Mouse (Mus musculus): ENCODE data around the gene Atp6v1c2. TPM values are rescaled to one million over a fixed set of nuclear protein-coding genes. Genes with fewer than 3 reads are reported as not detected.

The Atp6v1c2 gene
- polyA plus RNA-seq, 1 experiment from 2014 or later, result 56.4 TPM

GRCm38 (mm10) chr12:17369551-17370325 is 40.6 kb upstream of the Atp6v1c2 start:
- no peak overlapping the region for H3K9ac ChIP-seq (replicated peaks; ENCODE audit: low read depth)
- H3K27me3 ChIP-seq (replicated peaks; ENCODE audit: insufficient read depth, low read length), result no peaks in the 10 kb centered on the region
- H3K4me1 ChIP-seq (ENCODE audit: insufficient read depth, low read depth, low read length), result no peaks in the 10 kb centered on the region
- TF ChIP-seq EP300 (IDR thresholded peaks at IDR 0.05) (no peak), CTCF (IDR thresholded peaks at IDR 0.05) (no peak)
- peaks cover 16% of the 10 kb centered on the region; the same call in 1 of the 2 replicates for H3K36me3 ChIP-seq (ENCODE audit: insufficient read depth, low read length)
- H3K27ac ChIP-seq (ENCODE audit: low read length), result no peak overlapping the region
- H3K4me2 ChIP-seq (replicated peaks; ENCODE audit: low read depth, low read length), result no peak overlapping the region
- DNase-seq (ENCODE audit: low spot score), result no peak
- no peaks in the 10 kb centered on the region for H3K9me3 ChIP-seq (ENCODE audit: low read length)
- H3K4me3 ChIP-seq (ENCODE audit: low read depth, low read length), result no peak overlapping the region
- no peak for ATAC-seq
- WGBS, result 81% methylated on average over 7 of the region's 7 CpGs

GRCm38 (mm10) chr12:17369111-17369510 is 40.0 kb upstream of the Atp6v1c2 start:
- H3K36me3 ChIP-seq (ENCODE audit: insufficient read depth, low read length), result peaks cover 13% of the 10 kb centered on the region; the same call in 1 of the 2 replicates
- no peak overlapping the region for H3K4me3 ChIP-seq (ENCODE audit: low read depth, low read length)
- H3K27me3 ChIP-seq (replicated peaks; ENCODE audit: insufficient read depth, low read length), result no peaks in the 10 kb centered on the region
- 97% methylated on average over 3 of the region's 3 CpGs for WGBS
- H3K4me1 ChIP-seq (ENCODE audit: insufficient read depth, low read depth, low read length), result no peaks in the 10 kb centered on the region
- no peak overlapping the region for H3K4me2 ChIP-seq (replicated peaks; ENCODE audit: low read depth, low read length)
- H3K9me3 ChIP-seq (ENCODE audit: low read length), result no peaks in the 10 kb centered on the region
- ATAC-seq (no peak), DNase-seq (ENCODE audit: low spot score) (no peak)
- no peak overlapping the region for H3K9ac ChIP-seq (replicated peaks; ENCODE audit: low read depth)
- no peak for TF ChIP-seq CTCF (IDR thresholded peaks at IDR 0.05)
- no peak for TF ChIP-seq EP300 (IDR thresholded peaks at IDR 0.05)
- no peak overlapping the region for H3K27ac ChIP-seq (ENCODE audit: low read length)

GRCm38 (mm10) chr12:17366981-17367380 is 37.8 kb upstream of the Atp6v1c2 start:
- H3K4me3 ChIP-seq (ENCODE audit: low read depth, low read length), result no peak overlapping the region
- TF ChIP-seq CTCF (IDR thresholded peaks at IDR 0.05) (peak; percentile 85), EP300 (IDR thresholded peaks at IDR 0.05) (no peak)
- no peak overlapping the region for H3K27ac ChIP-seq (ENCODE audit: low read length)
- H3K4me2 ChIP-seq (replicated peaks; ENCODE audit: low read depth, low read length), result no peak overlapping the region
- H3K36me3 ChIP-seq (ENCODE audit: insufficient read depth, low read length), result peaks cover 18% of the 10 kb centered on the region
- no peaks in the 10 kb centered on the region for H3K4me1 ChIP-seq (ENCODE audit: insufficient read depth, low read depth, low read length)
- H3K9ac ChIP-seq (replicated peaks; ENCODE audit: low read depth), result no peak overlapping the region
- 67% methylated on average over 5 of the region's 5 CpGs for WGBS
- no peaks in the 10 kb centered on the region for H3K27me3 ChIP-seq (replicated peaks; ENCODE audit: insufficient read depth, low read length)
- DNase-seq (ENCODE audit: low spot score), result peak; percentile 62
- ATAC-seq, result peak; percentile 88
- no peaks in the 10 kb centered on the region for H3K9me3 ChIP-seq (ENCODE audit: low read length)

GRCm38 (mm10) chr12:17362316-17362715 is 33.2 kb upstream of the Atp6v1c2 start:
- no peaks in the 10 kb centered on the region for H3K9me3 ChIP-seq (ENCODE audit: low read length)
- 85% methylated on average over 5 of the region's 5 CpGs for WGBS
- H3K9ac ChIP-seq (replicated peaks; ENCODE audit: low read depth), result no peak overlapping the region
- H3K36me3 ChIP-seq (ENCODE audit: insufficient read depth, low read length), result peaks cover 22% of the 10 kb centered on the region
- H3K4me3 ChIP-seq (ENCODE audit: low read depth, low read length), result no peak overlapping the region
- H3K4me2 ChIP-seq (replicated peaks; ENCODE audit: low read depth, low read length), result no peak overlapping the region
- no peaks in the 10 kb centered on the region for H3K27me3 ChIP-seq (replicated peaks; ENCODE audit: insufficient read depth, low read length)
- H3K4me1 ChIP-seq (ENCODE audit: insufficient read depth, low read depth, low read length), result no peaks in the 10 kb centered on the region
- no peak for TF ChIP-seq CTCF (IDR thresholded peaks at IDR 0.05)
- TF ChIP-seq EP300 (IDR thresholded peaks at IDR 0.05), result no peak
- ATAC-seq, result no peak
- no peak for DNase-seq (ENCODE audit: low spot score)
- H3K27ac ChIP-seq (ENCODE audit: low read length), result no peak overlapping the region

GRCm38 (mm10) chr12:17360650-17361049 is 31.5 kb upstream of the Atp6v1c2 start:
- Histone ChIP-seq H3K27me3 (replicated peaks; ENCODE audit: insufficient read depth, low read length) (no peaks in the 10 kb centered on the region), H3K4me2 (replicated peaks; ENCODE audit: low read depth, low read length) (no peak overlapping the region), H3K4me1 (ENCODE audit: insufficient read depth, low read depth, low read length) (no peaks in the 10 kb centered on the region), H3K27ac (ENCODE audit: low read length) (no peak overlapping the region), H3K4me3 (ENCODE audit: low read depth, low read length) (no peak overlapping the region), H3K9ac (replicated peaks; ENCODE audit: low read depth) (no peak overlapping the region), H3K36me3 (ENCODE audit: insufficient read depth, low read length) (peaks cover 22% of the 10 kb centered on the region), H3K9me3 (ENCODE audit: low read length) (no peaks in the 10 kb centered on the region)
- 0 out of 2 replicates have a peak, but pooled peaks have one; percentile 17 for ATAC-seq
- 64% methylated on average over 4 of the region's 4 CpGs for WGBS
- TF ChIP-seq CTCF (IDR thresholded peaks at IDR 0.05), result no peak
- no peak for TF ChIP-seq EP300 (IDR thresholded peaks at IDR 0.05)
- peak; percentile 48 for DNase-seq (ENCODE audit: low spot score)

- no peak for TF ChIP-seq EP300 (IDR thresholded peaks at IDR 0.05)
- TF ChIP-seq CTCF (IDR thresholded peaks at IDR 0.05), result no peak
- 59% methylated on average over 9 of the region's 9 CpGs for WGBS
- DNase-seq (ENCODE audit: low spot score), result no peak
- H3K4me2 ChIP-seq (replicated peaks; ENCODE audit: low read depth, low read length), result no peak overlapping the region
- peaks cover 25% of the 10 kb centered on the region for H3K36me3 ChIP-seq (ENCODE audit: insufficient read depth, low read length)
- H3K27me3 ChIP-seq (replicated peaks; ENCODE audit: insufficient read depth, low read length), result no peaks in the 10 kb centered on the region
- no peaks in the 10 kb centered on the region for H3K4me1 ChIP-seq (ENCODE audit: insufficient read depth, low read depth, low read length)
- no peak overlapping the region for H3K27ac ChIP-seq (ENCODE audit: low read length)
- H3K4me3 ChIP-seq (ENCODE audit: low read depth, low read length), result no peak overlapping the region
- ATAC-seq, result no peak
- no peaks in the 10 kb centered on the region for H3K9me3 ChIP-seq (ENCODE audit: low read length)
- H3K9ac ChIP-seq (replicated peaks; ENCODE audit: low read depth), result no peak overlapping the region
Measured at GRCm38 (mm10) chr12:17360104-17360503, 30.9 kb upstream of the Atp6v1c2 start.
